Mouse (Mus musculus) hindbrain, embryonic 14.5 days (tissue): Measurements from ENCODE around the gene Panx1. TPM values are rescaled to one million over a fixed set of nuclear protein-coding genes. Genes with fewer than 3 reads are reported as not detected.

Experiments used
- ATAC-seq: fragments of 200-750 bp; cut with Nextera tagmentation; 2 replicates; pipeline ENCODE4 v1.8.0; 2017; ENCODE audit warnings: moderate number of reproducible peaks, mild to moderate bottlenecking, moderate TSS enrichment, moderate library complexity; ENCODE audit not compliant: low FRiP score
- DNase-seq: peaks from one replicate; pipeline ENCODE4 v3.0.0-alpha.2; 2015; ENCODE audit warnings: low spot score
- H3K27ac ChIP-seq: fragments of 300-500 bp; sonication (generic); 2 replicates; pipeline ENCODE4 v1.5.1; 2014; ENCODE audit warnings: mild to moderate bottlenecking, moderate library complexity
- H3K27me3 ChIP-seq: fragments of 300-500 bp; sonication (generic); 2 replicates; pipeline ENCODE4 v1.6.1; 2014; ENCODE audit warnings: mild to moderate bottlenecking, low read length, mixed read lengths; ENCODE audit not compliant: control insufficient read depth, insufficient read depth
- H3K36me3 ChIP-seq: fragments of 300-500 bp; sonication (generic); replicated peaks from 2 replicates; pipeline ENCODE4 v1.6.1; 2014; ENCODE audit not compliant: control insufficient read depth, insufficient read depth
- H3K4me1 ChIP-seq: fragments of 300-500 bp; sonication (generic); replicated peaks from 2 replicates; pipeline ENCODE4 v1.6.1; 2014; ENCODE audit warnings: antibody characterized with exemption, low read length, mixed read lengths; ENCODE audit not compliant: control insufficient read depth, insufficient read depth
- H3K4me2 ChIP-seq: fragments of 300-500 bp; sonication (generic); replicated peaks from 2 replicates; pipeline ENCODE4 v1.6.1; 2014; ENCODE audit warnings: mild to moderate bottlenecking, moderate library complexity
- H3K4me3 ChIP-seq: fragments of 300-500 bp; sonication (generic); replicated peaks from 2 replicates; pipeline ENCODE4 v1.5.1; 2014; ENCODE audit warnings: mild to moderate bottlenecking, low read length
- H3K9ac ChIP-seq: fragments of 300-500 bp; sonication (generic); 2 replicates; pipeline ENCODE4 v1.6.1; 2014
- H3K9me3 ChIP-seq: fragments of 300-500 bp; sonication (generic); 2 replicates; pipeline ENCODE4 v1.6.1; 2016; ENCODE audit warnings: low read length; ENCODE audit not compliant: control insufficient read depth
- WGBS: fragments of 180-500 bp; shearing (Covaris S2); extraction: QIAGEN DNeasy Blood & Tissue Kit; methylation state at CpG from one replicate; pipeline ENCODE4 v1.1.7; 2014; 5-methylcytosine and 5-hydroxymethylcytosine counted together
- polyA plus RNA-seq: library from polyadenylated mRNA; unstranded; fragments of >200 nt; fragmentation: Nextera tagmentation; extraction: Ambion mirVana; gene quantifications from 2 replicates; pipeline ENCODE4 v1.2.1, GENCODE M21; 2014

Gene Panx1
- polyA plus RNA-seq, 1 experiment from 2014 or later = 197 TPM

DNA sequence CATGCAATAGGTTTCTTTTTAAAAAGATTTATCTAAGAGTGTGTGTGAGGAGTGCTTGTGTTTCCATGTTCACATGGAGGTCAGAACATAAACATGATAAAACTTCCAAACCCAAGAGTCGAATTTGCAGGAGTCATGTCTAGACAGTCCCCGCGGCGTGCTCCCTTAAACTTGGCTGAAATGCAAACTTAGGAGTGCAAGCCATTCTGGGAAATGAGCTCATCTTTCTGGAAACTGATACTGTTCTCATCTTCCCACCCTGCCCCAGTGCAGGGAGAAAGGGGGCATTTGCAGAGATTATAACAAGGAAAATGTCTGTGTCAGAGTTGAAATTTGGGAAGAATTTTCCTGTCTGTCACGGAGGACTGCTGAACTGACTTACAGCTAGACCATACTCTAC is 5.4 kb downstream of the Panx1 start:
- WGBS = 95% methylated on average over 5 of the region's 5 CpGs
- Histone ChIP-seq H3K27me3 (no peaks in the 10 kb centered on the region), H3K4me2 (no peak overlapping the region), H3K9ac (no peak overlapping the region), H3K4me3 (no peak overlapping the region), H3K27ac (no peak overlapping the region), H3K36me3 (no peaks in the 10 kb centered on the region), H3K9me3 (no peaks in the 10 kb centered on the region), H3K4me1 (peaks cover 26% of the 10 kb centered on the region)
- DNase-seq = no peak
- no peak for ATAC-seq

- Histone ChIP-seq H3K4me2 (no peak overlapping the region), H3K4me1 (peaks cover 12% of the 10 kb centered on the region), H3K27ac (no peak overlapping the region), H3K9ac (no peak overlapping the region), H3K27me3 (no peaks in the 10 kb centered on the region), H3K4me3 (no peak overlapping the region), H3K36me3 (no peaks in the 10 kb centered on the region), H3K9me3 (no peaks in the 10 kb centered on the region)
- 55% methylated on average over 3 of the region's 3 CpGs for WGBS
- DNase-seq (no peak), ATAC-seq (no peak)
Measured at GRCm38 (mm10) chr9:15037704-15038103, 7.6 kb downstream of the Panx1 start.

GRCm38 (mm10) chr9:15037237-15037636 is 8.0 kb downstream of the Panx1 start:
- ATAC-seq (no peak), DNase-seq (no peak)
- no peak overlapping the region for H3K27ac ChIP-seq
- peaks cover 7% of the 10 kb centered on the region for H3K4me1 ChIP-seq
- H3K4me2 ChIP-seq = no peak overlapping the region
- H3K36me3 ChIP-seq = 0 out of 2 replicates have a peak, but pooled peaks cover 2% of the 10 kb centered on the region
- no peaks in the 10 kb centered on the region for H3K9me3 ChIP-seq
- no peak overlapping the region for H3K9ac ChIP-seq
- no peak overlapping the region for H3K4me3 ChIP-seq
- no peaks in the 10 kb centered on the region for H3K27me3 ChIP-seq

- ATAC-seq = peak; percentile 55; the same call in 1 of the 2 replicates
- H3K9ac ChIP-seq = peak overlapping the region; percentile 33; the same call in 1 of the 2 replicates
- no peaks in the 10 kb centered on the region for H3K27me3 ChIP-seq
- H3K27ac ChIP-seq = no peak overlapping the region
- H3K36me3 ChIP-seq = 0 out of 2 replicates have a peak, but pooled peaks cover 6% of the 10 kb centered on the region
- peaks cover 5% of the 10 kb centered on the region for H3K4me1 ChIP-seq
- H3K9me3 ChIP-seq = no peaks in the 10 kb centered on the region
- 23% methylated on average over 4 of the region's 4 CpGs for WGBS
- DNase-seq = no peak
- H3K4me2 ChIP-seq = no peak overlapping the region
- H3K4me3 ChIP-seq = no peak overlapping the region
Measured at GRCm38 (mm10) chr9:15036807-15037206, 8.5 kb downstream of the Panx1 start.

DNA sequence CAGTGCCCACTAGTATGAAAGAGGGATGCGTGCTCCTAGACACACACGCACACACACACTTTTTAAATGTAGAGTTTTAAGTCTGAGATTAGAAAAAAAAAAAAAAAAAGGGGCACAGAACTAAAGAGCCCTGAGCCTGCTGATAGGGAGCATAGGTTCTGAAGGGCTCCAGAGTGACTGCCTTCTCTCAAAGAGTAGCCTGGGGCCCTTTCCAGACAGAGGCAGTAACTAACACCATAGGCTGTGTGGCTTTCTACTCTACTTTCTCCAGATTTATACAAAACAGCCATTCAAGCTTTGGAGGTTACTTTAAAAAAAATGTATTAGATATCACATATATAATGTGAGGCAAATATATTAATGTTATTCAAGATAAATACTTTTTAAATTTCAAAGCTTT is 8.9 kb downstream of the Panx1 start:
- Histone ChIP-seq H3K9ac (no peak overlapping the region), H3K4me3 (no peak overlapping the region), H3K27me3 (no peaks in the 10 kb centered on the region), H3K36me3 (peaks cover 10% of the 10 kb centered on the region; the same call in 1 of the 2 replicates), H3K4me2 (no peak overlapping the region), H3K9me3 (no peaks in the 10 kb centered on the region), H3K27ac (no peak overlapping the region), H3K4me1 (peaks cover 5% of the 10 kb centered on the region)
- DNase-seq (no peak), ATAC-seq (no peak)
- WGBS = 94% methylated on average over 2 of the region's 2 CpGs

DNA sequence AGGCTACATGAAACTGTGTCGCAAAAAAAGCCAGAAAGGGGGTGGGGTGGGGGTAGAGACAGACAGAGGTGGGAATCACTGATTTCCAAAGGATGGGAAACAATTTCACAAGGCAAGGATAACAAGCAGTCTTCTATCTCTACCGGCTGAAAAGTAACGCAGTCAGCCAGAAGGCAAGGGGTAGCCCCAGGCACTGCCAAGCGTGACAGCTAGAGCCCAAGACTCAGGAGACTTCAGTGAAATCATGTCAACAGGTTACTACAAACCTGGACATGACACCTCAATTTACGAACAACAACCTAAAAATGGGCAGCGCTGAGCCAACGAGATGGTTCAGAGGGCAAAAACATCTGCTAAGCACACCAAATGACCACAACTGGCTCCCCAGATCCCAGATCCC is 9.3 kb downstream of the Panx1 start:
- Histone ChIP-seq H3K4me2 (no peak overlapping the region), H3K27me3 (no peaks in the 10 kb centered on the region), H3K9me3 (no peaks in the 10 kb centered on the region), H3K36me3 (peaks cover 11% of the 10 kb centered on the region; the same call in 1 of the 2 replicates), H3K27ac (no peak overlapping the region), H3K4me3 (no peak overlapping the region), H3K9ac (no peak overlapping the region), H3K4me1 (peaks cover 5% of the 10 kb centered on the region)
- ATAC-seq (no peak), DNase-seq (no peak)
- 90% methylated on average over 7 of the region's 7 CpGs for WGBS

DNA sequence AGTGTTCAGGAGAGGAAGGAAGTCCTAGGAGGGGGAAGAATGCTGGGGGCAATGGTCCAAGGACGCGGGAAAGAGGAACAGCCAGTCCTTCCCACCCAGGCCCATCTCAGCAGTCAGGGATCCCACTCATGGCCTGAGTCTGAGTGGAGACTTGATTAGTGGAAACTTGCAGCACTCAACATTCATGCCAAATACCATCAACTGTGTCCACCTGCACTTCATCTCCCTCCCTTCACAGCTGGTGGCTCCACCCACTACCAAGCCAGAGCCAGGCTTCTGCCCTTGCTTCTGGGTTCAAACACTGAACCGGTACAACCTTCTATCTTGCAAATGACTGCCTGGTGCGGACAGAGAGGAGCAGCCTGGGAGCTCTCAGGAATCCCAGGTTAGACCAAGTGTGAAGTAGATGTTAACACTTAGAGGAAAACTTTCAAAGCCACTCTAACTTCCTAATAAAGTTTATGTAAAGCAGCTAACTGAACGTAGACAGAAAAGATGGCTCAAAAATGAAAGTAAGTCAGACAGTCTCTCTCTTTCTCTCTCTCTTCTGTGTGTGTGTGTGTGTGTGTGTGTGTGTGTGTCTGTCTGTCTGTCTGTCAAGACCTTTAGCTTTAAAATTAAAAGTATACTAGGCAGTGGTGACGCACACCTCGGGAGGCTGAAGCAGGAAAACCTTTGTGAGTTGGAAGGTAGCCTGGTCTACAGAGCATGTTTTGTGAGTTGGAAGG is 10.6 kb downstream of the Panx1 start:
- Histone ChIP-seq H3K36me3 (peaks cover 11% of the 10 kb centered on the region; the same call in 1 of the 2 replicates), H3K9me3 (no peaks in the 10 kb centered on the region), H3K27ac (no peak overlapping the region), H3K4me1 (peaks cover 5% of the 10 kb centered on the region), H3K9ac (no peak overlapping the region), H3K4me2 (no peak overlapping the region), H3K27me3 (no peaks in the 10 kb centered on the region), H3K4me3 (no peak overlapping the region)
- WGBS = 85% methylated on average over 7 of the region's 7 CpGs
- ATAC-seq (no peak), DNase-seq (no peak)

DNA sequence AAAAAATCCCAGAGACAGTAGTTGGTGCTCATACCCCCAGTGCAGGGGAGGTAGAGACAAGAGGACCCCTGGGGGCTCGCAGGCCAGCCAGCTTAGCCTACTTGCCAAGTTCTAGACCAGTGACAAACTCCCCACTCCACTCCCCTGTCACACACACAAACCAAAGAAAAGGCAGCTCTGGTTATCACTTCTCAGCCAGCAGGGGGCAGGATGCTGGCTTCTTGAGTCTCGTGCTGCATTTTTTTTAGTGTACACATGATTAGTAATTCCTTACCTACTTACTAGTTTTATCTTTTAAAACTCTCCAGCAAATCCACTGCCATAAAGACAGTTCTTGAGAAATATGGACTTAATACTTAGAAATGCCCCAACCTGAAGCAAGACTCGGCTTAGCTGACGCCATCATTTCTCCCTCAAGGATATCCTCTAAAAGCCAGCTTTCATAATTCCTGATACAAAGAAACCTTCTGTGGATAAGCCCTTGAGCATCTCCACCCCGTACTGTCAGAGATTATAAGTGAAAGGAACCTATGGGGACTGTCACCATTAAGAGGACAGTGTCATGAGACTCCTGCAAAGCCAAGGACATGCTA is 11.6 kb downstream of the Panx1 start:
- DNase-seq = peak; percentile 49
- Histone ChIP-seq H3K4me2 (no peak overlapping the region), H3K27me3 (no peaks in the 10 kb centered on the region), H3K9me3 (no peaks in the 10 kb centered on the region), H3K9ac (no peak overlapping the region), H3K4me3 (no peak overlapping the region), H3K36me3 (peaks cover 11% of the 10 kb centered on the region; the same call in 1 of the 2 replicates), H3K27ac (no peak overlapping the region), H3K4me1 (peaks cover 5% of the 10 kb centered on the region)
- ATAC-seq = no peak
- WGBS = 66% methylated on average over 5 of the region's 5 CpGs

- Histone ChIP-seq H3K9ac (no peak overlapping the region), H3K4me2 (no peak overlapping the region), H3K4me1 (peaks cover 5% of the 10 kb centered on the region), H3K4me3 (no peak overlapping the region), H3K9me3 (no peaks in the 10 kb centered on the region), H3K36me3 (peaks cover 11% of the 10 kb centered on the region; the same call in 1 of the 2 replicates), H3K27ac (no peak overlapping the region), H3K27me3 (no peaks in the 10 kb centered on the region)
- no peak for ATAC-seq
- no peak for DNase-seq
- 95% methylated on average over 4 of the region's 4 CpGs for WGBS
Measured at GRCm38 (mm10) chr9:15032797-15033196, 12.5 kb downstream of the Panx1 start.
